Mouse (Mus musculus) brain, embryonic 14.5 days (tissue): Measurements from ENCODE around the gene Tcf20.

ENCODE experiments used
- CTCF ChIP-seq: fragments of 200-500 bp; IDR thresholded peaks from 2 replicates; pipeline ENCODE4 v1.5.1; 2012; ENCODE audit warnings: inconsistent platforms, mild to moderate bottlenecking, moderate library complexity, borderline replicate concordance; ENCODE audit not compliant: insufficient read depth, insufficient read length; ENCODE audit errors: extremely low read depth
- POLR2A ChIP-seq: fragments of 200-500 bp; IDR thresholded peaks from 2 replicates; pipeline ENCODE4 v1.6.1; 2012; ENCODE audit warnings: mild to moderate bottlenecking, inconsistent platforms, borderline replicate concordance; ENCODE audit not compliant: poor library complexity, insufficient read depth, insufficient read length, severe bottlenecking; ENCODE audit errors: extremely low read depth

DNA sequence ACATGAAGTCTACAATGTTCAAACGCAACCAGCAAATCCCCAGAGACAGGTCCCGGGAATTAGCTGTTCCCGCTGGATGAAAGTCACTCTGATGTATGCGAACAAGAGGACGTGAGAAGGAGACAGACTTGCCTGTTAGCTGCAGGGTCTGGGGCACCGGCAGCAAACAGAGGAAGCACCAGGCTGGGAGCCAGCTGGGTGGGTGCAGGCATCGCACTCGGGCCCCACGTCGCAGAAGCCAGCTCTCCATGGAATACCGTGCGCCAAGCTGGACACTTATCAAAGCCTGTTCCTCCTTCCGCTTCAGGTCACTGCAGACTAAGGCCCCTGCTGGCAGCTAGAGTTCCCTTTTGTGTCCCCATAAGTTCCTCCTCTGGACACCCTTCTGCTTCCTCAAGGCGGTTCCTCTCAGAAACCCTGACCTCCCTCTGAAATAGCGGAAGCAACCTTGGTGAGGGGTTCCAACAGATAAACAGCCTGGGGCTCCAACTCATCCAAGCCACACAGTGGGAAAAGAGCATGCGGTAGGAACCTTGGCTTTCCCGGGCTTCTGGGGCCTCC, 45.4 kb upstream of the Tcf20 start, which contains the start of gene Nfam1:
- no peak for TF ChIP-seq POLR2A
- TF ChIP-seq CTCF, result no peak
